Mouse (Mus musculus): Measurements from ENCODE around the gene Vgll4. TPM values are rescaled to one million over a fixed set of nuclear protein-coding genes. Genes with fewer than 3 reads are reported as not detected.

The Vgll4 gene
- total and polyA plus RNA-seq, 3 experiments = 34.6 to 73.7 (median 37.3) TPM

DNA sequence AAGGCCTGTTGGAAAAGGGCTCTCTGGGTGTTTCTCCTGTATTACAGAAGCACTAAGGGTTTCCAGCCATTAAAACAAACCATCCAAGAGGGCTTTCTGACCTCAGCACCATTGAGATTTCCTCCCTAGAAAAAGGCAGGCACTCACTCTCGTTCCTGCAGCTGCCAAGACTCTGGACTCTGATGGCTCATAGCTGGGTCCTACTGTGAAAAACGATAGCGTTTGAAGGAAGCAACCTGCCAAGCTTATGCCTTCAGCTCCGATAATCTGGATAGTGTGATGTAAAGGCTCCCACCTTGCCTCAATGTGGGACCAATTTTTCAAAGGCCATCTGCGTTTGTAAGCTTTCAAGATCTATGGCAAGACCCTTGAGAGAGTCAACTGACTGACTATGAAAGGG lies 24.3 kb upstream of the Vgll4 start:
- H3K36me3 ChIP-seq (replicated peaks in 1 of 2; ENCODE audit: control insufficient read depth in 1 of 2, insufficient read depth in 1 of 2, low read length in 1 of 2) = peaks cover 5 to 26% of the 10 kb centered on the region in 2 experiments
- dilution Hi-C loops (cut with MboI; ENCODE audit: extremely low pct_ligation_motif_present, extremely low pct_unique_long_range_greater_than_20kb, low sequenced_read_pairs) = no loop called here

GRCm38 (mm10) chr6:114993659-114994058 lies 23.9 kb upstream of the Vgll4 start:
- in situ Hi-C loops (cut with MboI; ENCODE audit: low pct_ligation_motif_present, low pct_unique_long_range_greater_than_20kb, low sequenced_read_pairs) = no loop called here
- peaks cover 33 to 55% of the 10 kb centered on the region in 2 experiments for H3K4me1 ChIP-seq (ENCODE audit: control insufficient read depth in 1 of 2, insufficient read depth in 2 of 2)
- H3K79me2 ChIP-seq (replicated peaks; ENCODE audit: control insufficient read depth, extremely low read depth, insufficient read depth, poor library complexity, severe bottlenecking) = no peaks in the 10 kb centered on the region
- no peak for DNase-seq (ENCODE audit: extremely low read depth)
- H3K9ac ChIP-seq (ENCODE audit: insufficient read depth, low read depth) = no peak overlapping the region
- no peak overlapping the region for H3K4me2 ChIP-seq (ENCODE audit: insufficient read depth, low read depth, poor library complexity, severe bottlenecking)
- TF ChIP-seq UBTF (IDR thresholded peaks at IDR 0.05; ENCODE audit: low read depth, low read length) = no peak
- no peak for TF ChIP-seq CHD2 (IDR thresholded peaks at IDR 0.05; ENCODE audit: low read length)
- no peak for TF ChIP-seq NELFE (IDR thresholded peaks at IDR 0.05; ENCODE audit: low read depth, low read length)
- no peak for TF ChIP-seq MEF2A (IDR thresholded peaks at IDR 0.05; ENCODE audit: borderline replicate concordance, low read depth, low read length)
- TF ChIP-seq ZKSCAN1 (IDR thresholded peaks at IDR 0.05; ENCODE audit: borderline replicate concordance, low read depth, low read length) = no peak
- no peak for TF ChIP-seq TBP (conservative IDR thresholded peaks at IDR 0.05; ENCODE audit: low read depth, low read length)
- no peak for TF ChIP-seq IRF4 (IDR thresholded peaks at IDR 0.05; ENCODE audit: low read depth, low read length)
- no peak for TF ChIP-seq ZMIZ1 (IDR thresholded peaks at IDR 0.05; ENCODE audit: low read depth, low read length)
- TF ChIP-seq MAFK (IDR thresholded peaks at IDR 0.05; ENCODE audit: insufficient replicate concordance, low read length) = no peak
- no peak for TF ChIP-seq ZC3H11A (IDR thresholded peaks at IDR 0.05; ENCODE audit: low read depth, low read length)
- TF ChIP-seq EP300 (IDR thresholded peaks at IDR 0.05; ENCODE audit: low read length) = no peak
- TF ChIP-seq ELF1 (IDR thresholded peaks at IDR 0.05; ENCODE audit: low read depth, low read length) = no peak
- no peak for TF ChIP-seq ETS1 (conservative IDR thresholded peaks at IDR 0.05; ENCODE audit: low read depth, low read length)
- TF ChIP-seq BHLHE40 (IDR thresholded peaks at IDR 0.05; ENCODE audit: low read depth, low read length) = no peak
- TF ChIP-seq HCFC1 (IDR thresholded peaks at IDR 0.05; ENCODE audit: low read depth, low read length) = no peak
- H3K9me3 ChIP-seq (replicated peaks; ENCODE audit: low read length) = peaks cover 5% of the 10 kb centered on the region
- H3K27ac ChIP-seq (ENCODE audit: insufficient read depth, low read depth) = no peak overlapping the region
- H3K4me3 ChIP-seq (replicated peaks in 1 of 3; ENCODE audit: low read depth in 2 of 3, low read length in 2 of 3, poor library complexity in 1 of 3) = no peak overlapping the region
- no peaks in the 10 kb centered on the region for H3K27me3 ChIP-seq (replicated peaks)
- peaks cover 2 to 23% of the 10 kb centered on the region in 2 experiments for H3K36me3 ChIP-seq (replicated peaks in 1 of 2; ENCODE audit: control insufficient read depth in 1 of 2, insufficient read depth in 1 of 2, low read length in 1 of 2)
- dilution Hi-C loops (cut with MboI; ENCODE audit: extremely low pct_ligation_motif_present, extremely low pct_unique_long_range_greater_than_20kb, low sequenced_read_pairs) = no loop called here

More for the DNA sequence above, 24.3 kb upstream of the Vgll4 start:
- Histone ChIP-seq H3K4me1 (ENCODE audit: control insufficient read depth in 1 of 2, insufficient read depth in 2 of 2) (peaks cover 30 to 50% of the 10 kb centered on the region in 2 experiments), H3K27me3 (replicated peaks) (no peaks in the 10 kb centered on the region), H3K27ac (ENCODE audit: insufficient read depth, low read depth) (no peak overlapping the region), H3K4me2 (ENCODE audit: insufficient read depth, low read depth, poor library complexity, severe bottlenecking) (no peak overlapping the region), H3K79me2 (replicated peaks; ENCODE audit: control insufficient read depth, extremely low read depth, insufficient read depth, poor library complexity, severe bottlenecking) (no peaks in the 10 kb centered on the region), H3K4me3 (replicated peaks in 1 of 3; ENCODE audit: low read depth in 2 of 3, low read length in 2 of 3, poor library complexity in 1 of 3) (no peak overlapping the region), H3K9ac (ENCODE audit: insufficient read depth, low read depth) (no peak overlapping the region), H3K9me3 (replicated peaks; ENCODE audit: low read length) (peaks cover 5% of the 10 kb centered on the region)
- no peak for TF ChIP-seq MAFK (IDR thresholded peaks at IDR 0.05; ENCODE audit: insufficient replicate concordance, low read length)
- DNase-seq (ENCODE audit: extremely low read depth) = no peak
- in situ Hi-C loops (cut with MboI; ENCODE audit: low pct_ligation_motif_present, low pct_unique_long_range_greater_than_20kb, low sequenced_read_pairs) = no loop called here

Measured in CH12.LX (cell line).